Mouse (Mus musculus) heart, postnatal 0 days (tissue): Measurements from ENCODE around the gene Tlk2.

Experiments
- CTCF ChIP-seq: IDR thresholded peaks from 2 replicates; pipeline ENCODE4 v1.5.1; 2016; ENCODE audit warnings: antibody characterized with exemption, control low read depth, low read depth
- EP300 ChIP-seq: IDR thresholded peaks from 2 replicates; pipeline ENCODE4 v1.6.1; 2016; ENCODE audit warnings: antibody characterized with exemption, low read depth

DNA sequence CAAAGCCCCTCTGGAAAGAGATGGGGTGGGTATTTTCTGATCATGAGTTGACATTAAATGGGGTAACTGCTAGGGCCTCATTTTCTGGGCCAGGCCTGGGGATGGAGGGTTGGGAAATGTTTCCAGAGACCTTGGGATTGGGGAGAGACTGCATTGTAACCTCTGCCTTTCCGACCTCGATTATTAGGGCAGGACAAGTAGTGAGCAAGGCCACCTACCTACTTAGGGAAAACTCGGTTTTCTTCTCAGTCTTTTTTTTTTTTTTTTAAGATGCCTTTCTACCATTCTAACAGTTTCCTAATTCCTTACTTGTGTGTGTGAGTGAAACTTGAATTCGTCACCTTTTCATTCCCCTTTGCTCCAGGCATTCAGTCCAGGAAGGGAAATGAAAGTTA is 3.9 kb downstream of the Tlk2 start:
- TF ChIP-seq CTCF: no peak
- TF ChIP-seq EP300: no peak
